Mouse (Mus musculus) spleen, adult 2 months (tissue): ENCODE data around the gene Slco3a1. TPM values are rescaled to one million over a fixed set of nuclear protein-coding genes. Genes with fewer than 3 reads are reported as not detected.

Source experiments
- DNase-seq, 2 experiments: peaks; one replicate each; pipeline versions ENCODE4 v3.0.0 to v3.0.0-alpha.2; 2012 to 2021; ENCODE audit warnings: low spot score in 2 of 2, low read depth in 1 of 2
- H3K27ac ChIP-seq: fragments of 200-500 bp; 2 replicates; pipeline ENCODE4 v1.5.1; 2012; ENCODE audit warnings: low read length, inconsistent platforms; ENCODE audit not compliant: insufficient read depth
- H3K27me3 ChIP-seq: fragments of 200-500 bp; 2 replicates; pipeline ENCODE4 v1.6.1; 2012; ENCODE audit warnings: mild to moderate bottlenecking, moderate library complexity, low read length, inconsistent platforms; ENCODE audit not compliant: control insufficient read depth, insufficient read depth
- H3K36me3 ChIP-seq: fragments of 200-500 bp; 2 replicates; pipeline ENCODE4 v1.6.1; 2012; ENCODE audit warnings: mild to moderate bottlenecking, low read length, inconsistent platforms; ENCODE audit not compliant: control insufficient read depth, insufficient read depth
- H3K4me1 ChIP-seq: fragments of 200-500 bp; 2 replicates; pipeline ENCODE4 v1.6.1; 2011; ENCODE audit warnings: inconsistent platforms; ENCODE audit not compliant: control insufficient read depth, insufficient read depth, insufficient read length
- H3K4me3 ChIP-seq: fragments of 200-500 bp; 2 replicates; pipeline ENCODE4 v1.5.1; 2011; ENCODE audit warnings: mild to moderate bottlenecking, inconsistent platforms; ENCODE audit not compliant: insufficient read depth, insufficient read length; ENCODE audit errors: extremely low read depth
- CTCF ChIP-seq: fragments of 200-500 bp; IDR thresholded peaks from 2 replicates; pipeline ENCODE4 v1.5.1; 2011; ENCODE audit warnings: mild to moderate bottlenecking, inconsistent platforms; ENCODE audit not compliant: insufficient read depth, insufficient read length, insufficient replicate concordance; ENCODE audit errors: extremely low read depth
- POLR2A ChIP-seq: fragments of 200-500 bp; IDR thresholded peaks from 2 replicates; pipeline ENCODE4 v1.6.1; 2011; ENCODE audit warnings: low read depth, low read length, inconsistent platforms
- WGBS: fragments of 180-500 bp; shearing (Covaris S2); methylation state at CpG from one replicate; pipeline ENCODE4 v1.1.7; 2018; 5-methylcytosine and 5-hydroxymethylcytosine counted together
- polyA plus RNA-seq: library from polyadenylated mRNA; depleted of rRNA; stranded (reverse); fragments of >200 nt; gene quantifications from 2 replicates; pipeline ENCODE4 v1.2.3, GENCODE M21; 2012

The Slco3a1 gene
- polyA plus RNA-seq, 1 experiment = 23.1 TPM

GRCm38 (mm10) chr7:74552546-74552945 is 2.0 kb downstream of the Slco3a1 start:
- H3K36me3 ChIP-seq = no peaks in the 10 kb centered on the region
- H3K27ac ChIP-seq = no peak overlapping the region
- TF ChIP-seq CTCF = no peak
- TF ChIP-seq POLR2A = no peak
- 34% methylated on average over 4 of the region's 4 CpGs for WGBS
- no peak overlapping the region for H3K4me3 ChIP-seq
- DNase-seq = no peak
- peaks cover 5% of the 10 kb centered on the region; the same call in 1 of the 2 replicates for H3K4me1 ChIP-seq
- peaks cover 11% of the 10 kb centered on the region for H3K27me3 ChIP-seq

DNA sequence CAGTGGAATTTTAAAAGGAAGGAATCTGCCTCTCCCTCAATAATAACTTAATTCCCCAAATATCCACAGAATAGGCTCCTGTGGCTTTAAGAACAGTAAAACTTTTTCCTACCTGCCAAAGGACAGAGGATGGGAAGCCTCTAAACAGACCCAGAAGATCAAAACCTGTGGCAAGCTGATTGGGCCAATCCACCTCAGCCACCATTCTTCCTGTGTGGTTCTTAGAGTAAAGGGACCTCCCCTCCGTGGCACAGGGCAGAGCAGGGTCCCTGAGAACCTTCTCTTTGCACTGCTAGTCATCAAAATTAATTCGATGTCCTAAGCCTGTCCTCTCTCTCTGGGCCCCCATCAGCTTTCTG is 2.6 kb downstream of the Slco3a1 start:
- DNase-seq = no peak
- no peak overlapping the region for H3K4me3 ChIP-seq
- H3K27me3 ChIP-seq = peaks cover 11% of the 10 kb centered on the region
- WGBS = 18% methylated on average over 2 of the region's 2 CpGs
- H3K36me3 ChIP-seq = no peaks in the 10 kb centered on the region
- TF ChIP-seq CTCF = no peak
- TF ChIP-seq POLR2A = no peak
- H3K27ac ChIP-seq = no peak overlapping the region
- peaks cover 5% of the 10 kb centered on the region; the same call in 1 of the 2 replicates for H3K4me1 ChIP-seq

- 0 out of 2 replicates have a peak overlapping the region, but pooled peaks have one; percentile 3 for H3K27ac ChIP-seq
- no peak overlapping the region for H3K4me3 ChIP-seq
- peaks cover 5% of the 10 kb centered on the region; the same call in 1 of the 2 replicates for H3K4me1 ChIP-seq
- peaks cover 11% of the 10 kb centered on the region for H3K27me3 ChIP-seq
- TF ChIP-seq CTCF (no peak), POLR2A (no peak)
- no peaks in the 10 kb centered on the region for H3K36me3 ChIP-seq
- no peak for DNase-seq
- 27% methylated on average over 9 of the region's 9 CpGs for WGBS
Observed at GRCm38 (mm10) chr7:74551338-74551999, 3.1 kb downstream of the Slco3a1 start.

DNA sequence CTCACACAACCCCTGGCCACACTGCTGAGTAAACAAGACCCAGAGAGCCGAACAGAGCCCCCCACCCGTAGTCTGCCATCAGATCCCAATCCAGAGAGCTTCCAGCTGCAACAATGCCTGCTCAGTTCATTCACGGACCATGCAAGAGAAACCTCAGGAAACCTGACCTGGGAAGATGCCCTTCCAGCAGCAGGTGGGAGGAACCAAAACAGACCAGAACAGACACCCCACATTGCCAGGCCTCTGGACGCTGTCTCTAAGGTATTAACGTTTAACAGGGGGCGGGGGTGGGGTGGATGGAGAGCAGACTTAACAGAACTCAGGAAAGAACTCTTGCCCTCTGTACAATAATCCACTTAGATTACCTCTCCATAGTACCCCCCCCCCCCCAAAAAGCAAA is 4.9 kb downstream of the Slco3a1 start:
- Histone ChIP-seq H3K36me3 (no peaks in the 10 kb centered on the region), H3K4me3 (no peak overlapping the region), H3K27ac (no peak overlapping the region), H3K27me3 (peaks cover 9% of the 10 kb centered on the region), H3K4me1 (peaks cover 3% of the 10 kb centered on the region; the same call in 1 of the 2 replicates)
- 62% methylated on average over 6 of the region's 6 CpGs for WGBS
- no peak for DNase-seq
- TF ChIP-seq CTCF (no peak), POLR2A (no peak)

DNA sequence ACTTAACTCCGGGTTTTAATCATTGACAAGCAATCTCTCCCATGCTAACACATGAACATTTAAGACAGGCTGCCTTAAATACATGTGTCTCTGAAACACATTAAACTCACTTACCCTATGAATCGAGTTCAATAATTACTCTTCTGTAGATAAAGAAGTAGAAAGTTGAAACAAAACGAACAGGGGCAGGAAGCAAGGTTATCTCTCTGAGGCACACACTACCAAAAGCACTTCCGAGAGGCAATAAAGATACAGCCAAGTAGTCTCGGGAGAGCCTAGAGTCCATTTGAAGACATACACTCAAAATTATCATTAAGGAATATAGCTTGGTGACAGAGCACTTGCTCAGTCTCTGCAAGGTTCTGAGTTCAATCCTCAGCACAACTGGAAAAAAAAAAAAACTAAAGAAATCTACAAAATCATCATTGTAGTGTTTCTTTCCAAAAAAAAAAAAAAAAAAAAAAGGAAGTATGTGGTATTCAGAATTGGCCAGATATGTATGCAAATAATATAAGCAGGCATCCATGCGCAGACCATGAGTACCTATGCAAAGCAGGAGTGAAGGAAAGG is 5.5 kb downstream of the Slco3a1 start:
- H3K36me3 ChIP-seq = no peaks in the 10 kb centered on the region
- TF ChIP-seq CTCF = no peak
- TF ChIP-seq POLR2A = no peak
- no peak for DNase-seq
- peaks cover 3% of the 10 kb centered on the region; the same call in 1 of the 2 replicates for H3K4me1 ChIP-seq
- peaks cover 3% of the 10 kb centered on the region; the same call in 1 of the 2 replicates for H3K27me3 ChIP-seq
- H3K27ac ChIP-seq = no peak overlapping the region
- H3K4me3 ChIP-seq = no peak overlapping the region
- WGBS = 45% methylated on average over 6 of the region's 6 CpGs

- TF ChIP-seq POLR2A (no peak), CTCF (no peak)
- no peaks in the 10 kb centered on the region for H3K27me3 ChIP-seq
- no peak overlapping the region for H3K27ac ChIP-seq
- DNase-seq = no peak
- no peak overlapping the region for H3K4me3 ChIP-seq
- H3K36me3 ChIP-seq = no peaks in the 10 kb centered on the region
- no peaks in the 10 kb centered on the region; the same call in 1 of the 2 replicates for H3K4me1 ChIP-seq
- WGBS = 91% methylated on average over 6 of the region's 6 CpGs
Observed at GRCm38 (mm10) chr7:74546691-74547090, 7.9 kb downstream of the Slco3a1 start.

GRCm38 (mm10) chr7:74545498-74545990 is 9.0 kb downstream of the Slco3a1 start:
- DNase-seq = no peak
- Histone ChIP-seq H3K27ac (no peak overlapping the region), H3K36me3 (no peaks in the 10 kb centered on the region), H3K4me3 (no peak overlapping the region), H3K27me3 (no peaks in the 10 kb centered on the region), H3K4me1 (no peaks in the 10 kb centered on the region; the same call in 1 of the 2 replicates)
- TF ChIP-seq POLR2A (no peak), CTCF (no peak)
- 89% methylated on average over 6 of the region's 6 CpGs for WGBS
